Mouse (Mus musculus): ENCODE measurements at regions not wholly inside any gene's neighbourhood (a gene's known extent, or its start where the extent isn't known, plus 50 kb on each side); places are given as distances from the start of the nearest gene placed in this dataset.
"Not testable (repeated sequence)": the region's sequence is repeated elsewhere in the genome, so short reads cannot be mapped to it uniquely, and the experiment has no call there.

GRCm38 (mm10) chr14:16087231-16087630 is 161.8 kb upstream of the Ngly1 start:
- TF ChIP-seq CTCF, EP300 (IDR thresholded peaks at IDR 0.05; ENCODE audit: low read depth): not testable (repeated sequence)
